Mouse (Mus musculus) right cerebral cortex, adult 18-20 months (tissue): ENCODE measurements at regions not wholly inside any gene's neighbourhood (a gene's known extent, or its start where the extent isn't known, plus 50 kb on each side); places are given as distances from the start of the nearest gene placed in this dataset.

Source experiments
- DNase-seq: peaks from one replicate; pipeline ENCODE4 v3.0.0; 2022; ENCODE audit warnings: mixed read lengths

- no peak for DNase-seq
These were observed 206.2 kb upstream of the Atp11b start for GRCm38 (mm10) chr3:35547696-35548095.

- peak; percentile 2 for DNase-seq
These were observed 202.1 kb upstream of the Atp11b start for GRCm38 (mm10) chr3:35551791-35552190.

DNA sequence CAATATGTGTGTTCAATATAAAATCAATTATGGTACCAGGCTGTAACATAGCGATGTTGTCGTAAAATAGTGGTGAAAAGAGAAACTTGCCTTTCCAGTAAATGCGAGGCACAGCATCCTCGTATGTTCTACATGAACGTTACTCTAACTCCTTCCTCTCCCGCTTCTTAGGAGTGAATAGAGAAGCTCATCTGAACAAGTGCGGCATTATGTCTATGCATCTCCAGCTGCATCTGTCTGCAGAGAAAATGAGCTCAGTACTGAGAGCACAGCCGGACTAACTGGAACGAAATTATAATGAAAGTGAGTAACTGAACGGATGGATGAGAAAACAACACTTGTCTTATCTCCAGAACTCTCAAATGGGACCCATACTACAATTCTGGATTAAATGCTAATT lies 193.5 kb upstream of the Atp11b start:
- peak; percentile 4 for DNase-seq

- DNase-seq = peak; percentile 62
These were observed 179.5 kb upstream of the Atp11b start for GRCm38 (mm10) chr3:35574402-35574801.
